Mouse (Mus musculus) heart, adult 2 months (tissue): ENCODE results near the gene Plcb4.

Experiments used
- CTCF ChIP-seq: fragments of 200-600 bp; IDR thresholded peaks from 2 replicates; pipeline ENCODE4 v1.8.1; 2022; ENCODE audit warnings: antibody characterized with exemption, mild to moderate bottlenecking, moderate library complexity
- POLR2A ChIP-seq: fragments of 200-500 bp; IDR thresholded peaks from 2 replicates; pipeline ENCODE4 v1.6.1; 2011; ENCODE audit warnings: mild to moderate bottlenecking, low read depth, low read length, control low read depth; ENCODE audit not compliant: insufficient read depth

GRCm38 (mm10) chr2:135627821-135628220 is 31.0 kb upstream of the Plcb4 start:
- TF ChIP-seq POLR2A (no peak), CTCF (no peak)
